Mouse (Mus musculus) cortical plate, adult 2 months (tissue): Measurements from ENCODE around the gene Asic2.

Experiments used
- CTCF ChIP-seq: fragments of 200-500 bp; IDR thresholded peaks from 2 replicates; pipeline ENCODE4 v1.5.1; 2011; ENCODE audit warnings: mild to moderate bottlenecking, control low read depth, low read length; ENCODE audit not compliant: insufficient read depth; ENCODE audit errors: extremely low read depth
- POLR2A ChIP-seq: fragments of 200-500 bp; IDR thresholded peaks from 2 replicates; pipeline ENCODE4 v1.6.1; 2011; ENCODE audit warnings: mild to moderate bottlenecking, low read length, control low read depth; ENCODE audit not compliant: insufficient read depth; ENCODE audit errors: extremely low read depth

DNA sequence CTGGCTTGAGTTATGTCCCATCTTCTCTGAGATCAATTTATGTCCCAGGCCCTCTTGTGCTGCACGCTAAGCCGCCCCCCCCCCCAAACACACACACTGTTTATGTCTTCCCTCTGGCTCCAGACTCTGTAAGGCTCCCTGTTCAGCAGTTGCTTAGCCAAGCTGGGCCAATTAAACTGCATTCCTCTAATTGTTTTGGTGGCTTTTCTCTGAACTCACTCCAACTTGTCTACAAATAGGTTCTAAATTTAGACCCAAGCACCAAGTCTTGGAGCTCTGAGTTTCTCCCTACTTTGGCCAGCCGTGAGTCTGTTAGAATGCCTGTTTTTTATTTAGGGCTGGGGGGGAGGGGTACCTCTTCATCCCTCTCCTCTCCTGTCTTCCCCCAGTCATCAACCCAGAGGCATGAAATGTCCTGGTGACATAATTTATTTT, 519.0 kb downstream of the Asic2 start:
- TF ChIP-seq CTCF = no peak
- no peak for TF ChIP-seq POLR2A
